Mouse (Mus musculus) thymus, adult 2 months (tissue): Measurements from ENCODE around the gene Armc9.

ENCODE experiments used
- CTCF ChIP-seq: fragments of 200-500 bp; IDR thresholded peaks from 2 replicates; pipeline ENCODE4 v1.5.1; 2012; ENCODE audit warnings: mild to moderate bottlenecking, control low read depth, low read length, moderate library complexity, borderline replicate concordance; ENCODE audit not compliant: control insufficient read depth, poor library complexity, insufficient read depth; ENCODE audit errors: extremely low read depth
- POLR2A ChIP-seq: fragments of 200-500 bp; IDR thresholded peaks from 2 replicates; pipeline ENCODE4 v1.6.1; 2012; ENCODE audit warnings: mild to moderate bottlenecking, low read length, control low read depth, moderate library complexity; ENCODE audit not compliant: control insufficient read depth, poor library complexity, insufficient read depth; ENCODE audit errors: extremely low read depth

DNA sequence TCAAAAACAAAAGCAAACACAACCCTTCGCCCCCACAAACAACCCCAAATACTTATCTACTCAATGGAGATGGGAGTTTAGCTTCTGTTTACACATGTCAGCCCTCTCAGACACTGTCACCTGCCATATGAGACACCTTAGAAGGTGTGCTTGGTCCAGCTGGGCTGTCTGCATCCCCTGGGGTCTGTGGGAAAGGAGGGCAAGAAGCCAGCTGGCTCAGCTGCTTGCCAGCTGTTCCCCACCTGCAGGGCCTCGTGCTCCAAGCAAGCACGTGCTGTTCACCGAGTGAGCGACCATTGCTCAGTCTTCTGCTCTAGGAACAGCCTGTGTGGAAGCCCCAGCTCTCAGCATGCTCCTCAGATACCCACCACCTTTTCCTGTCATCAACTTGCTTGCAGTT, 44.4 kb downstream of the Armc9 start:
- TF ChIP-seq POLR2A (no peak), CTCF (no peak)
